Mouse (Mus musculus) heart, postnatal 0 days (tissue): Measurements from ENCODE around the gene Bcl11a. TPM values are rescaled to one million over a fixed set of nuclear protein-coding genes. Genes with fewer than 3 reads are reported as not detected.

ENCODE experiments used
- ATAC-seq: fragments of 200-750 bp; cut with Nextera tagmentation; 2 replicates; pipeline ENCODE4 v1.8.0; 2017; ENCODE audit warnings: low read depth, moderate number of reproducible peaks, moderate library complexity; ENCODE audit not compliant: insufficient read depth
- DNase-seq: peaks from one replicate; pipeline ENCODE4 v3.0.0-alpha.2; 2016; ENCODE audit warnings: low spot score
- H3K27ac ChIP-seq: fragments of 300-500 bp; sonication (generic); 2 replicates; pipeline ENCODE4 v1.5.1; 2014; ENCODE audit warnings: low read depth, mild to moderate bottlenecking
- H3K27me3 ChIP-seq: fragments of 300-500 bp; sonication (generic); 2 replicates; pipeline ENCODE4 v1.6.1; 2014; ENCODE audit warnings: low read length, mixed read lengths; ENCODE audit not compliant: control insufficient read depth, insufficient read depth
- H3K36me3 ChIP-seq: fragments of 300-500 bp; sonication (generic); replicated peaks from 2 replicates; pipeline ENCODE4 v1.6.1; 2014; ENCODE audit warnings: low read length, mixed read lengths; ENCODE audit not compliant: control insufficient read depth, insufficient read depth
- H3K4me1 ChIP-seq: fragments of 300-500 bp; sonication (generic); 2 replicates; pipeline ENCODE4 v1.6.1; 2014; ENCODE audit warnings: antibody characterized with exemption; ENCODE audit not compliant: control insufficient read depth, insufficient read depth
- H3K4me2 ChIP-seq: fragments of 300-500 bp; sonication (generic); 2 replicates; pipeline ENCODE4 v1.6.1; 2014; ENCODE audit warnings: low read depth, mild to moderate bottlenecking, low read length, moderate library complexity
- H3K4me3 ChIP-seq: fragments of 300-500 bp; sonication (generic); 2 replicates; pipeline ENCODE4 v1.5.1; 2014; ENCODE audit warnings: low read depth, low read length
- H3K9ac ChIP-seq: fragments of 300-500 bp; sonication (generic); replicated peaks from 2 replicates; pipeline ENCODE4 v1.6.1; 2014; ENCODE audit warnings: low read depth, low read length, mixed read lengths
- H3K9me3 ChIP-seq: fragments of 300-500 bp; sonication (generic); replicated peaks from 2 replicates; pipeline ENCODE4 v1.6.1; 2016; ENCODE audit warnings: low read length; ENCODE audit not compliant: control insufficient read depth
- CTCF ChIP-seq: IDR thresholded peaks from 2 replicates; pipeline ENCODE4 v1.5.1; 2016; ENCODE audit warnings: antibody characterized with exemption, control low read depth, low read depth
- EP300 ChIP-seq: IDR thresholded peaks from 2 replicates; pipeline ENCODE4 v1.6.1; 2016; ENCODE audit warnings: antibody characterized with exemption, low read depth
- WGBS: fragments of 180-500 bp; shearing (Covaris S2); extraction: QIAGEN DNeasy Blood & Tissue Kit; methylation state at CpG from one replicate; pipeline ENCODE4 v1.1.7; 2014; 5-methylcytosine and 5-hydroxymethylcytosine counted together
- polyA plus RNA-seq: library from polyadenylated mRNA; unstranded; fragments of >200 nt; fragmentation: Nextera tagmentation; extraction: Ambion mirVana; gene quantifications from 2 replicates; pipeline ENCODE4 v1.2.1, GENCODE M21; 2015
- total RNA-seq: library from RNA; depleted of rRNA; stranded (reverse); fragments of >200 nt; gene quantifications from 2 replicates; pipeline ENCODE4 v1.2.3, GENCODE M21; 2014; ENCODE audit warnings: low replicate concordance

Bcl11a gene
- total and polyA plus RNA-seq, 2 experiments from 2014 or later = 7.1 to 8.2 TPM

GRCm38 (mm10) chr11:24102372-24102771 lies 24.5 kb downstream of the Bcl11a start:
- H3K9me3 ChIP-seq = no peaks in the 10 kb centered on the region
- no peak overlapping the region for H3K4me3 ChIP-seq
- no peak for DNase-seq
- no peaks in the 10 kb centered on the region for H3K27me3 ChIP-seq
- no peaks in the 10 kb centered on the region for H3K36me3 ChIP-seq
- peak overlapping the region; percentile 30; the same call in 1 of the 2 replicates for H3K27ac ChIP-seq
- 29% methylated on average over 2 of the region's 2 CpGs for WGBS
- H3K4me2 ChIP-seq = no peak overlapping the region
- peaks cover 30% of the 10 kb centered on the region for H3K4me1 ChIP-seq
- no peak for ATAC-seq
- H3K9ac ChIP-seq = no peak overlapping the region
- TF ChIP-seq EP300 = no peak
- TF ChIP-seq CTCF = no peak

GRCm38 (mm10) chr11:24103128-24103742 lies 25.4 kb downstream of the Bcl11a start:
- H3K4me1 ChIP-seq = peaks cover 38% of the 10 kb centered on the region
- WGBS = 69% methylated on average over 6 of the region's 6 CpGs
- ATAC-seq (no peak), DNase-seq (no peak)
- TF ChIP-seq CTCF = no peak
- no peak for TF ChIP-seq EP300
- H3K27ac ChIP-seq = no peak overlapping the region
- no peak overlapping the region for H3K9ac ChIP-seq
- H3K36me3 ChIP-seq = no peaks in the 10 kb centered on the region
- no peaks in the 10 kb centered on the region for H3K27me3 ChIP-seq
- H3K4me3 ChIP-seq = no peak overlapping the region
- no peak overlapping the region for H3K4me2 ChIP-seq
- H3K9me3 ChIP-seq = no peaks in the 10 kb centered on the region

GRCm38 (mm10) chr11:24107414-24107813 lies 29.6 kb downstream of the Bcl11a start:
- TF ChIP-seq EP300 (no peak), CTCF (no peak)
- no peaks in the 10 kb centered on the region for H3K27me3 ChIP-seq
- no peak overlapping the region for H3K4me2 ChIP-seq
- H3K36me3 ChIP-seq = no peaks in the 10 kb centered on the region
- WGBS = 83% methylated on average over 5 of the region's 5 CpGs
- no peak for ATAC-seq
- H3K27ac ChIP-seq = no peak overlapping the region
- peaks cover 32% of the 10 kb centered on the region for H3K4me1 ChIP-seq
- no peak overlapping the region for H3K9ac ChIP-seq
- H3K9me3 ChIP-seq = no peaks in the 10 kb centered on the region
- no peak overlapping the region for H3K4me3 ChIP-seq
- no peak for DNase-seq

- no peak overlapping the region for H3K4me2 ChIP-seq
- H3K27ac ChIP-seq = no peak overlapping the region
- no peak for DNase-seq
- no peak for TF ChIP-seq EP300
- TF ChIP-seq CTCF = peak; percentile 31
- H3K4me1 ChIP-seq = peaks cover 32% of the 10 kb centered on the region
- no peaks in the 10 kb centered on the region for H3K9me3 ChIP-seq
- no peak overlapping the region for H3K4me3 ChIP-seq
- H3K36me3 ChIP-seq = no peaks in the 10 kb centered on the region
- 25% methylated on average over 3 of the region's 3 CpGs for WGBS
- no peak overlapping the region for H3K9ac ChIP-seq
- ATAC-seq = no peak
- H3K27me3 ChIP-seq = no peaks in the 10 kb centered on the region
These were observed 31.1 kb downstream of the Bcl11a start for GRCm38 (mm10) chr11:24108974-24109373.

- WGBS = 90% methylated on average over 3 of the region's 3 CpGs
- ATAC-seq = no peak
- Histone ChIP-seq H3K4me1 (peaks cover 36% of the 10 kb centered on the region), H3K36me3 (no peaks in the 10 kb centered on the region), H3K4me3 (no peak overlapping the region), H3K9me3 (no peaks in the 10 kb centered on the region), H3K9ac (no peak overlapping the region), H3K27ac (peak overlapping the region; percentile 73), H3K27me3 (no peaks in the 10 kb centered on the region), H3K4me2 (no peak overlapping the region)
- DNase-seq = no peak
- no peak for TF ChIP-seq EP300
- TF ChIP-seq CTCF = no peak
These were observed 31.5 kb downstream of the Bcl11a start for GRCm38 (mm10) chr11:24109388-24109787.

GRCm38 (mm10) chr11:24110113-24110512 lies 32.3 kb downstream of the Bcl11a start:
- peaks cover 42% of the 10 kb centered on the region for H3K4me1 ChIP-seq
- no peaks in the 10 kb centered on the region for H3K36me3 ChIP-seq
- H3K27ac ChIP-seq = peak overlapping the region; percentile 73
- H3K9ac ChIP-seq = no peak overlapping the region
- H3K4me3 ChIP-seq = no peak overlapping the region
- no peak overlapping the region for H3K4me2 ChIP-seq
- peak; percentile 76 for DNase-seq
- TF ChIP-seq EP300 = no peak
- H3K27me3 ChIP-seq = no peaks in the 10 kb centered on the region
- WGBS = 30% methylated on average over 2 of the region's 2 CpGs
- H3K9me3 ChIP-seq = no peaks in the 10 kb centered on the region
- ATAC-seq = peak; percentile 66
